ENCODE assay signal across 11 mouse cellular contexts in the genomic region with DNA sequence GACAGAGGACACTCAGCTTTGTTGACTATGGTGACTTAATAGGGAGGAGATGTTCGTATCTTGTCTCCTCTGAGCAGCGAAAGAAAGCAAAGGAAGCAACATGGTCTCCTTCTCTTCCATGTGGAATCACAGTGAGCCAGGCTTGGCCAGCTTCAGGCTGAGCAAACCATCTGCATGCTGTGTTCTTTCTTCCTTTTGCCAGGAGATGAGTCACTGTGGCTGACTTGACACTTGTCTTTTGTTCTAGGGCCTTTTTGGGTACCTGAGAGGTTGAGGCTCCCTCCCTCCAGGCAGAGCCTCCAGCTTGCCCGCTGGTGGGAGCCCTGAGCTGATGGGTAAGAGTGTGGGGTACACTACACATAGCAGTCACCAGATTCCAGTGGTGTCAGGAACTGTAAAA.
DNase-seq lines count a peak whose midpoint lies in the region; ATAC-seq lines count a peak whose summit lies in the region.
"Had no signal": no experiment of that assay in that cellular context is flagged by ENCODE, and none has a peak within 500 bp of the region (broad histone marks: within the 10 kb centered on the region; RNA-seq: fewer than 3 reads in every experiment).

No protein-coding gene starts in this region.

- ATAC-seq in erythroblast, adult 5-6 weeks (replicated peaks; ENCODE audit: low FRiP score, poor library complexity, severe bottlenecking): no peak
- ATAC-seq: midbrain, embryonic 13.5 days had no signal

- peak; percentile 33 for DNase-seq in layer of hippocampus, adult 11-12 months (ENCODE audit: low spot score)
- DNase-seq in layer of hippocampus, postnatal 10 days (ENCODE audit: low spot score in 2 of 2): no peak
- peak; percentile 41 for DNase-seq in right cerebral cortex, postnatal 25 days
- DNase-seq in right cerebral cortex, postnatal 4 days: no peak
- peak; percentile 80 for DNase-seq in cerebellum, adult 9-11 months
- DNase-seq in natural killer cell, adult 2 months (ENCODE audit: low spot score in 2 of 2): no peak
- no peak for DNase-seq in embryo, embryonic 9.5 days (ENCODE audit: extremely low spot score)
- DNase-seq: kidney, adult 2 months; lung, adult 18-20 months had no signal

Comparison
In these comparisons a context has a peak if more than half of its experiments do, and no peak if none do; other contexts are left out.
1. DNase-seq: peak in layer of hippocampus, adult 11-12 months (single experiment), right cerebral cortex, postnatal 25 days (single experiment) and cerebellum, adult 9-11 months (single experiment); none in layer of hippocampus, postnatal 10 days (0 of 2), right cerebral cortex, postnatal 4 days (single experiment), natural killer cell, adult 2 months (0 of 2) and embryo, embryonic 9.5 days (single experiment).